Mouse (Mus musculus): ENCODE measurements around the gene Fig4. TPM values are rescaled to one million over a fixed set of nuclear protein-coding genes. Genes with fewer than 3 reads are reported as not detected.

The Fig4 gene
- total RNA-seq (2017), result 25.7 and 32.0 TPM in 2 replicates

- ATAC-seq (replicated peaks; ENCODE audit: low read depth, poor library complexity, severe bottlenecking), result peak; percentile 93
Measured at GRCm38 (mm10) chr10:41302689-41303431, at the start of gene Fig4. Fig4 (minus strand) TSS chr10:41303260.

- ATAC-seq (replicated peaks; ENCODE audit: low read depth, poor library complexity, severe bottlenecking), result no peak
Measured at GRCm38 (mm10) chr10:41341346-41341745, 38.3 kb upstream of the Fig4 start.

DNA sequence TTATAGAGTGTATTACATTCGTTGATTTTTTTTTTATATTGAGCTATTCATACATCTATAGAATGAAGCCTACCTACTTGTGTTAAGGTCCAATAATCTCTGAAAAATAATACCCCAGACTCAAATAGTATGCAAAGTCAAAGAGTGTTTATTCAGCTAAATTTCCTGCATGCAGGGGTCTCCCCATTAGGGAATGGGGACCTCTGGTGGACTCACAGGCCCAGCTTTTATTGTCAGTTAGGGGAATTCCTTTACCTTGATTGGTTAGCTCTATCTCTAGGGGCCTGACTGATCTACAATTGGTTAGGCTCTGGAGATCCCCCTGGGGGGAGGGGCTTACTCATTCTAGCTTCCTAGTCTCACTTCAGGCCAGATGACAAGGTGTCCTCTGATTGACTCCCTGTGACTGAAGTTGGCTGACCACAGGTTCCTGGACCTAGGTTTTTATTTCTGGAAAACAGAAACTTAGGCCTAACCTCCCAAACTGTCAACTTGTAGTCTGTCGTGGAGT lies 29.5 kb upstream of the Fig4 start:
- ATAC-seq (replicated peaks; ENCODE audit: low read depth, poor library complexity, severe bottlenecking), result no peak

- ATAC-seq (replicated peaks; ENCODE audit: low read depth, poor library complexity, severe bottlenecking), result no peak
Measured at GRCm38 (mm10) chr10:41315866-41316265, 12.8 kb upstream of the Fig4 start.

GRCm38 (mm10) chr10:41308205-41308604 lies 5.1 kb upstream of the Fig4 start:
- ATAC-seq (replicated peaks; ENCODE audit: low read depth, poor library complexity, severe bottlenecking), result no peak

DNA sequence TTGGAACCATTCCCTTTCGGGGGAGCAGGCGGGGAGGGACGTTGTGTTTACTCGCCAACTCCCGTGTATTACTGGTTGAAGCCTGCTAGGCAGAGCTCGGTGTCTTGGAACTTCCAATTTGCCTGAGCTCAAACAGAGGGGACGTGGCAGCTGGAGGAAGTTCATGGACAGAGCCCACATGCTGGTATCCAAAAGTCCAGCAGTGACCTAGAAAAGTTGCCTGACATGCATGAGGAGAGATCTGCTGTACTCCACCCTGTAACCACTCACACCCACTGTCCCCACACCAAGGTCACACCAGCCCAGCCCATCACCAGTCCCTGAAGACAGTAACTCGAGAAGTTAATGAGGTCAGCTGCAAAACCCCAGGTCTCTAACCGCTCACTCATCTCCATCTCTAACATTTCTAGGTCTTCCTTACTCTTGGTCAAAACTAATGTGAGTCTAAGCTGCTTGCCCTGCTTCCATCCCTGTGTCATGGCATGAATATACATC lies 1.9 kb upstream of the Fig4 start:
- no peak for ATAC-seq (replicated peaks; ENCODE audit: low read depth, poor library complexity, severe bottlenecking)

GRCm38 (mm10) chr10:41303639-41304444 lies 782 bp upstream of the Fig4 start, which contains the start of gene Ak9:
Ak9 (plus strand) TSS chr10:41303980.
- peak; percentile 87 for ATAC-seq (replicated peaks; ENCODE audit: low read depth, poor library complexity, severe bottlenecking)

GRCm38 (mm10) chr10:41300161-41300560 lies 2.9 kb downstream of the Fig4 start:
- ATAC-seq (replicated peaks; ENCODE audit: low read depth, poor library complexity, severe bottlenecking), result no peak

DNA sequence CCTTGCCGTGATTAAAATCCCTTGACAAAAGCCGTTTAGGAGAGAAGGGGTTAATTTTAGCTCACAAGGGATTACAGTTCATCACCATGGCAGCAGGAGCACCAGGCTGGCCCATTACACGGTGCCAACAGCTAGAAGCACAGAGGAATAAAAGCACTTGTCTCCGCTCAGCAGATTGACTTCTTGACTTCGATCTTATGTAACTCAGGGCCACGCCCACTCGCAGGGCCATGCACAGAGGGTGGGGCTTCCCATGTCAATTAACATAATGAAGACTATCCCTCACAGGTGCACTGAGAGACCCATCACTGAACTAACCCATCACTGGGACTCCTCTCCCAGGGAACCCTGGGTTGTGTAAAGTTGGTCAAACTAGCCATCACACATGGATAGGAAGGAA lies 7.9 kb downstream of the Fig4 start:
- ATAC-seq (replicated peaks; ENCODE audit: low read depth, poor library complexity, severe bottlenecking), result 0 out of 2 replicates have a peak, but pooled peaks have one; percentile 15

DNA sequence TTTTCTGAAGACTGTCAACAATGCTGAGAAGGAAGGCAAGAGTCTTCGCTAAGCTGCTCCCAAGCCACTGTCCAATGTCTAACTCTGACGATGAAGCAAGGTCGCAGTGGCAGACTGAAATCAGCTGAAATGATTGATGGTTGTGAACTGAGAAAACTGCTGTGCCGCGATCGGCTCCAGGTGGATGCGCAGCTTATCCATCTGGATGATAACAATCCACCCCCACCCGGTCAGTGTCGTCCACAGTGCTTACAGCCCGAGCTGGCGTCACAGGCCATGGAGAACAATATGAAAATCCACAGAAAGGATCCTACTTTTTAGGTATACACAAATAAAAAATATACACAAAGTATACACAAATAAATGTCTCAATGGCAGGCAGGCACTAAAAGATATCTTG lies 8.3 kb downstream of the Fig4 start:
- ATAC-seq (replicated peaks; ENCODE audit: low read depth, poor library complexity, severe bottlenecking), result no peak

DNA sequence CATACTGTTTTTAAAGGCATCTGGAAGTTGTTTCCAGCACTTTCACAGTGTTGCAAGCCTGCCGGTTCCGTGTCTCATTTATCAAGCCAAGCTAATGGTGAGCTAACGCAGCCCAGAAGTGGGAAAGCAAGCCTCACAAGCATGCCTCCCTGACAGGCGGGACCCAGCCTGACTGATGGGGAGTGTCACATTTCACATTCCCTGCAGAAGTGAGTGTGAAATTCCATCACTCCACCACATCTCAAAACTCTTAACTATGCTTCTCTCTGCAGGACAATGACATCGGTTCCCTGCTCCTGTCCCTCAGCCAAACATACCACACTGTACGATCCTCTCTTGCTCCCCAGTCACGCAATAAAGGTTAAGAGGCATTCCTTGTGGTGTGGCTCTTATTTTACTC lies 10.0 kb downstream of the Fig4 start:
- no peak for ATAC-seq (replicated peaks; ENCODE audit: low read depth, poor library complexity, severe bottlenecking)

DNA sequence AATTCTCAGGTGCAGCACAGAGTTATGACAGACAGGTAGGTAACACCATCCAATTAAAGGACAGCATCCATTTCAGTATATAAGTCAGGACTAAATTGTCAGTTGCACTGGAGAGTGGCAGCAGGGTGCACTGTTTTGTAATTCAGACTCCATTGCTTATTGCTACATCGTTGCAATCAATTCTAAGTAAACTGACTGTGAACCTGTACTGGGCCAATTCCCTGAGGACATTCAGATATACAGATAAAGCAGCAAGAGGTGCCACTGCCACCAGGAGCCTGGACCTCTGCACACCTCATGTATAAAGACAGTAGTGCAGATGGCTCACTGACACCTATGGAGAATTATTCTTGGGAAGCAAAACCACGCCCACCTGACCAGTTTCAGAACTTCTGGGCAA lies 12.0 kb downstream of the Fig4 start:
- ATAC-seq (replicated peaks; ENCODE audit: low read depth, poor library complexity, severe bottlenecking), result no peak

GRCm38 (mm10) chr10:41288771-41289415 lies 14.2 kb downstream of the Fig4 start:
- peak; percentile 98 for ATAC-seq (replicated peaks; ENCODE audit: low read depth, poor library complexity, severe bottlenecking)

DNA sequence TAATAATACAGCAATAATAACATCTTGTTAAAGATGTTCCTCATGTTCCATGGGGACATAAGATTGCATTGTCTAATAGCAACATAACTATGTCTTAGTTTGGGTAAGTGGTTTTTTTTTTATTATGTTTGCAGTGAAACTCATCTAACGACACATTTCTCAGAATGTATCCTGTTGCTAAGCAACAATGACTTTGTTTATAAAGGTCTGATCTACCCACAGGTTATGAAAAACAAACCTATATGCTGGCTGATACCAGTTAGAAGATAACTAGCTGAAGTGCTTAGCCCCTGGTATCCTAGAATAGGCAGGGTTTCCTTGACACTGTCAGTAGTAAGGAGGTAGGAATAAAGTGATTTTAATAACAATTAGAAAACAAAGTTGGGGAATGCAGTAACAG lies 15.0 kb downstream of the Fig4 start:
- ATAC-seq (replicated peaks; ENCODE audit: low read depth, poor library complexity, severe bottlenecking), result no peak

GRCm38 (mm10) chr10:41287618-41288017 lies 15.4 kb downstream of the Fig4 start:
- no peak for ATAC-seq (replicated peaks; ENCODE audit: low read depth, poor library complexity, severe bottlenecking)

GRCm38 (mm10) chr10:41282086-41282485 lies 21.0 kb downstream of the Fig4 start:
- no peak for ATAC-seq (replicated peaks; ENCODE audit: low read depth, poor library complexity, severe bottlenecking)

- no peak for ATAC-seq (replicated peaks; ENCODE audit: low read depth, poor library complexity, severe bottlenecking)
Measured at GRCm38 (mm10) chr10:41280796-41281195, 22.3 kb downstream of the Fig4 start.

- no peak for ATAC-seq (replicated peaks; ENCODE audit: low read depth, poor library complexity, severe bottlenecking)
Measured at GRCm38 (mm10) chr10:41280177-41280576, 22.9 kb downstream of the Fig4 start.

DNA sequence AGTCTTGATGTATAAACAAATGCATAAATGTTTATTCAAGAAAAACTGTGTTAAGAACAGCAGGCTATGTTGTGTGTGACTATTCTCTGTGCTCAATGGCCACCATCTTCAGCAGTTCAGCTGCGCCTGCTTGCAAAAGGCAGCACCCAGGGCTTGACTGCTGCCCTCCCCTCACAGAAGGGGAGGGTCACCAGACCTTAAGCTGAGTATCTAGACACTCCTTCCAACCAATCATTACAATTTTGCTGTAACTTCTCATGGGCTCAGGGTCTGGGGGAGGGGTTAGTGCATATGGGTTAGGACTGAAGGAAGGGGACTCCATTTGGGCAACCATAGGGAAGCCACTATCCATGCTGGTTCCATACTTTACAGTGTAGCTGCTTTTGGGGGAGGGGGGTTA lies 24.3 kb downstream of the Fig4 start:
- ATAC-seq (replicated peaks; ENCODE audit: low read depth, poor library complexity, severe bottlenecking), result no peak

DNA sequence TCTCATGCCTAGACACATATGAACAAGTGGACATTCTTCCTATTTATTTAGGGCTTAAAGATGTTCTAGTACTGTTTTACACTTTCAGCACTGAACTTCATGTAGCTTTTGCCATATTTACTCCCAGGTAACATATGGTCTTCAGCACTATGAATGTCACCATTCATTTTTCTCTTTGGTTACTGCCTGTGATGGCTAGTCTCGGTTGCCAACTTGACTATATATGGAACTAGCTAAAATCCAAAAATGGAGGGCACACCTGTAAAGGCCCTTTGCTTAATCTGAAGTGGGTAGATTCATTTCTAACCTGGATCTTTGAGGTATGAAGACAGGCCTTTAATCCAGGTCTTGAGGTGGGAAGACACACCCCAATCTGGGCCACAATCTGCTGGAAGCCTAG lies 28.2 kb downstream of the Fig4 start:
- no peak for ATAC-seq (replicated peaks; ENCODE audit: low read depth, poor library complexity, severe bottlenecking)
